Mouse (Mus musculus) liver, embryonic 16.5 days (tissue): Measurements from ENCODE around the gene Enpep. TPM values are rescaled to one million over a fixed set of nuclear protein-coding genes. Genes with fewer than 3 reads are reported as not detected.

ENCODE experiments used
- ATAC-seq: fragments of 200-750 bp; cut with Nextera tagmentation; 2 replicates; pipeline ENCODE4 v1.8.0; 2017; ENCODE audit warnings: low read depth, mild to moderate bottlenecking, moderate number of reproducible peaks, moderate library complexity
- H3K27ac ChIP-seq: fragments of 300-500 bp; sonication (generic); 2 replicates; pipeline ENCODE4 v1.5.1; 2014; ENCODE audit warnings: mild to moderate bottlenecking, low read length
- H3K27me3 ChIP-seq: fragments of 300-500 bp; sonication (generic); 2 replicates; pipeline ENCODE4 v1.6.1; 2014; ENCODE audit warnings: low read depth, low read length, mixed read lengths; ENCODE audit not compliant: control insufficient read depth, insufficient read depth
- H3K36me3 ChIP-seq: fragments of 300-500 bp; sonication (generic); 2 replicates; pipeline ENCODE4 v1.6.1; 2014; ENCODE audit warnings: mild to moderate bottlenecking; ENCODE audit not compliant: control insufficient read depth, insufficient read depth
- H3K4me1 ChIP-seq: fragments of 300-500 bp; sonication (generic); 2 replicates; pipeline ENCODE4 v1.6.1; 2014; ENCODE audit warnings: low read depth, low read length, mixed read lengths; ENCODE audit not compliant: control insufficient read depth
- H3K4me2 ChIP-seq: fragments of 300-500 bp; sonication (generic); 2 replicates; pipeline ENCODE4 v1.6.1; 2014; ENCODE audit warnings: low read depth, low read length, mixed read lengths
- H3K4me3 ChIP-seq: fragments of 300-500 bp; sonication (generic); 2 replicates; pipeline ENCODE4 v1.5.1; 2014; ENCODE audit warnings: low read depth, mild to moderate bottlenecking, low read length
- H3K9ac ChIP-seq: fragments of 300-500 bp; sonication (generic); 2 replicates; pipeline ENCODE4 v1.6.1; 2014; ENCODE audit warnings: low read depth, low read length
- H3K9me3 ChIP-seq: fragments of 300-500 bp; sonication (generic); replicated peaks from 2 replicates; pipeline ENCODE4 v1.6.1; 2016; ENCODE audit warnings: low read length; ENCODE audit not compliant: control insufficient read depth
- WGBS: fragments of 180-500 bp; shearing (Covaris S2); extraction: QIAGEN DNeasy Blood & Tissue Kit; methylation state at CpG from one replicate; pipeline ENCODE4 v1.1.7; 2014; ENCODE audit not compliant: insufficient replicate concordance; 5-methylcytosine and 5-hydroxymethylcytosine counted together
- polyA plus RNA-seq: library from polyadenylated mRNA; unstranded; fragments of >200 nt; fragmentation: Nextera tagmentation; extraction: Ambion mirVana; gene quantifications from 2 replicates; pipeline ENCODE4 v1.2.1, GENCODE M21; 2015

The Enpep gene
- polyA plus RNA-seq, 1 experiment from 2014 or later = 6.8 TPM

DNA sequence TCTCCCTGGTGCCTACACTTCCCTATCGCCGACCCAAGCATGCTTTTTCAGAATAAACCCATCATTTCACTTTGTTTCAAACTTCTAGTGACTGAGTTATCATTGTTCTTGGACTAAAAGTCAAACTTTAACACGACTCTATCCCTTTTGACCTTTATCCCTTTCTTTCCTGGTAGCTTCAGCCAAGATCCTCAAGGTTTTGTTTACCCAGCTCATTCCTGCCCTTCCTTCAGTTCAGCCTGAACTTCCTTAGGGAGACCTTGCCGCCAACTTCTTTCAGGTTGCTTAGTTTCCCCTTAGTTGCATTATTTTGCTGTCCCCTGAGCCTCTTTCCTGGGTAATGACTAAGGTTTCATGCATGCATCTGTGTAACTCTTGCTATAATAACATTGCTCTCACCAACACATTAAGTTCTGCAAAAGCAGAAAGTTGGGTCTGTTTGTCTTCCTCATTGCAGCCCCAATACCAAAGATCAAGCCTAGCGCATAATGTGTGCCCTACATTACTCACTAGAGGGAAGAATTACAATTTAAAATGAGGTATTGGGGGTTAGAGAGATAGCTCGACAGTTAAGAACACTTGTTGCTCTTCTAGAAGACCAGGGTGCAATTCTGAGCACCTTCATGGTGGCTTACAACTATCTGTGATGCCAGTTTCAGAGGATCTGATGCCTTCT lies 59.2 kb downstream of the Enpep start:
- H3K9me3 ChIP-seq = no peaks in the 10 kb centered on the region
- no peak for ATAC-seq
- H3K4me3 ChIP-seq = no peak overlapping the region
- H3K9ac ChIP-seq = no peak overlapping the region
- H3K27me3 ChIP-seq = no peaks in the 10 kb centered on the region
- H3K4me2 ChIP-seq = no peak overlapping the region
- H3K36me3 ChIP-seq = no peaks in the 10 kb centered on the region
- H3K27ac ChIP-seq = no peak overlapping the region
- H3K4me1 ChIP-seq = no peaks in the 10 kb centered on the region
- WGBS = 48% methylated on average over 6 of the region's 6 CpGs

DNA sequence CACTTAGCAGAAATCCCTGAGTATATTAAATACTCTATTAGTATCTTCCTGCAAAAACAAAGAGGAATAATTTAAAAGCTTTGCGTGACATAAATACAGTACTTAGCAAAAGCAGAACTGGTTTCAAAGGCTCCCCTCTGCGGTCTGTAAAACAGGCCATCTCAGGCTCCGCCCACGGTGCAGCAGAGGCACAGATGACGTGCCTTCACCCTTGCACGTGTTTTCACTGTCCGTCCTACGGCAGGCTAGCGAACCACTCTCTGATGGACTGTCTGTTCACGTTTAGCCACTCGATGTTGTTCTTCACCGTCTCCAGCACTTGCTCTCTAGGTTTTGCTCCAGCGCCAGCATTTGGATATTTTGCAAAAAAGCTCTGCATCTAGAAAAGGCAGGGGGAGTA lies 62.5 kb downstream of the Enpep start:
- H3K4me3 ChIP-seq = no peak overlapping the region
- H3K4me2 ChIP-seq = 0 out of 2 replicates have a peak overlapping the region, but pooled peaks have one; percentile 24
- no peak overlapping the region for H3K27ac ChIP-seq
- H3K9me3 ChIP-seq = no peaks in the 10 kb centered on the region
- 22% methylated on average over 13 of the region's 13 CpGs for WGBS
- H3K27me3 ChIP-seq = no peaks in the 10 kb centered on the region
- H3K4me1 ChIP-seq = no peaks in the 10 kb centered on the region
- H3K9ac ChIP-seq = no peak overlapping the region
- no peaks in the 10 kb centered on the region for H3K36me3 ChIP-seq
- no peak for ATAC-seq

DNA sequence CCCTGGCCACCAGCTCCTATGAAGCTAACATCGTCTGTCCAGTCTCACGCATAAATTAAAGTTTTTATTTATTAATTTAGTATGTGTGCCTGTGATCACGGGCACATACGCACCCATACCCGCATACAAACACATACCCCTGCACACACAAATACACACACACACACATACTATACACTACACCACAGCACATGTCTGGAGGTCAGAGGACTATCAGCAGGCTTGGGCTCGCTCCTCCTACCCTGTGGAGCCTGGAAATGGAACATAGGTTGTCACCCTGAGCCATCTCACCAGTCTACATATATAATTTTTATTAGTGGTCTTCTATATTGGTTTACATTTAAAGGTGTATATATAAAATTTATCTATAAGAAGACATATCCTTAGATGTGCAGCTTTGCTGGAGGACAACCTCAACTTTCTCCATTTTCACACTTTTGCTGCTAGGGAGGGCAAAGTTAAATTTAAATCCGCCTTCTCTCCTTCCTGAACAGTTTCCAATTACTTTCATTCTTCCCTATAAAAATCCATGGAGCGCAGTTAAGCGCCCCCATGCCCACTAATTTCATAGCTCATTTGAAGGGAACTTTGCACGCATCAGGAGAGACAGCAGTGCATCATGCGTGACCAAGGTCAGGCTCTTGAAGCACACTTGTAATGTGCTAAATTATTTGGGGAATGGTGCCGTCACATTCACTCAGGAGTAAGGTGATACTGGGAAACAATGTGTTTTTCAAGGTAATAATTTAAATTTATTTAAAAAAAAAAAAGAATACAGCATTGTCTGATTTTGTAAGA lies 63.4 kb downstream of the Enpep start:
- Histone ChIP-seq H3K27ac (no peak overlapping the region), H3K9me3 (no peaks in the 10 kb centered on the region), H3K36me3 (no peaks in the 10 kb centered on the region), H3K4me2 (no peak overlapping the region), H3K4me1 (no peaks in the 10 kb centered on the region), H3K4me3 (no peak overlapping the region), H3K27me3 (no peaks in the 10 kb centered on the region), H3K9ac (no peak overlapping the region)
- WGBS = 71% methylated on average over 12 of the region's 12 CpGs
- no peak for ATAC-seq

- Histone ChIP-seq H3K9me3 (no peaks in the 10 kb centered on the region), H3K27me3 (no peaks in the 10 kb centered on the region), H3K36me3 (no peaks in the 10 kb centered on the region), H3K4me1 (no peaks in the 10 kb centered on the region), H3K27ac (no peak overlapping the region), H3K4me3 (no peak overlapping the region), H3K4me2 (no peak overlapping the region), H3K9ac (no peak overlapping the region)
- ATAC-seq = no peak
- 74% methylated on average over 5 of the region's 5 CpGs for WGBS
These were observed 74.0 kb downstream of the Enpep start for GRCm38 (mm10) chr3:129258497-129258896.

DNA sequence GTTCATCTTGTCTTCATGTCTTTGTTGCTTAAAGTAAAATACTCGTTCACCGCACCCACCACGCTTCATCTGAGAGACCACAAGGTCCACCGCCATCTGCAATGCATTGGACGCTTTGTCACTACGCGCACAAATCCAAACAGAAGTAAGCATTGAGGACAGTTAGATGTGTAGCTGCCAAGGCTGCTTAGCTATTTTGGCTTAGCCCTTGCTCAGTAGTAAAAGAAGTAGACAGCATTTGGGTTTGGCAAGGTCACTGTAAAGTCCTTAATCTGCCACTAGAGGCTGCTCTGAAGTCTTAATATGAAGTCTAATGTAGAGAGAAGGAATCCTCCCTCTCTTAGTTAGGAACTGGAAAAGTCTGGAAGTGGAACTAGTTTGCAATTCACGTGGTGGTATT lies 75.8 kb downstream of the Enpep start:
- no peaks in the 10 kb centered on the region for H3K36me3 ChIP-seq
- 0 out of 2 replicates have a peak overlapping the region, but pooled peaks have one; percentile 19 for H3K4me2 ChIP-seq
- no peak overlapping the region for H3K9ac ChIP-seq
- no peaks in the 10 kb centered on the region for H3K9me3 ChIP-seq
- no peaks in the 10 kb centered on the region for H3K4me1 ChIP-seq
- no peak for ATAC-seq
- H3K4me3 ChIP-seq = no peak overlapping the region
- WGBS = 61% methylated on average over 8 of the region's 8 CpGs
- no peak overlapping the region for H3K27ac ChIP-seq
- no peaks in the 10 kb centered on the region for H3K27me3 ChIP-seq

GRCm38 (mm10) chr3:129256283-129256682 lies 76.2 kb downstream of the Enpep start:
- no peaks in the 10 kb centered on the region for H3K9me3 ChIP-seq
- H3K4me1 ChIP-seq = no peaks in the 10 kb centered on the region
- ATAC-seq = no peak
- no peaks in the 10 kb centered on the region for H3K36me3 ChIP-seq
- no peak overlapping the region for H3K9ac ChIP-seq
- no peaks in the 10 kb centered on the region for H3K27me3 ChIP-seq
- H3K4me3 ChIP-seq = no peak overlapping the region
- no peak overlapping the region for H3K27ac ChIP-seq
- H3K4me2 ChIP-seq = 0 out of 2 replicates have a peak overlapping the region, but pooled peaks have one; percentile 19
- 41% methylated on average over 19 of the region's 19 CpGs for WGBS

- H3K27me3 ChIP-seq = no peaks in the 10 kb centered on the region
- H3K27ac ChIP-seq = no peak overlapping the region
- no peak overlapping the region for H3K4me2 ChIP-seq
- H3K4me1 ChIP-seq = no peaks in the 10 kb centered on the region
- H3K9ac ChIP-seq = no peak overlapping the region
- no peak overlapping the region for H3K4me3 ChIP-seq
- H3K9me3 ChIP-seq = no peaks in the 10 kb centered on the region
- H3K36me3 ChIP-seq = no peaks in the 10 kb centered on the region
- no peak for ATAC-seq
- 45% methylated on average over 10 of the region's 10 CpGs for WGBS
These were observed 78.3 kb downstream of the Enpep start for GRCm38 (mm10) chr3:129254246-129254645.

GRCm38 (mm10) chr3:129250997-129251396 lies 81.5 kb downstream of the Enpep start:
- no peaks in the 10 kb centered on the region for H3K27me3 ChIP-seq
- H3K9me3 ChIP-seq = no peaks in the 10 kb centered on the region
- no peaks in the 10 kb centered on the region for H3K36me3 ChIP-seq
- no peak overlapping the region for H3K27ac ChIP-seq
- H3K4me2 ChIP-seq = no peak overlapping the region
- H3K4me3 ChIP-seq = no peak overlapping the region
- H3K4me1 ChIP-seq = no peaks in the 10 kb centered on the region
- ATAC-seq = no peak
- 60% methylated on average over 9 of the region's 9 CpGs for WGBS
- H3K9ac ChIP-seq = no peak overlapping the region

DNA sequence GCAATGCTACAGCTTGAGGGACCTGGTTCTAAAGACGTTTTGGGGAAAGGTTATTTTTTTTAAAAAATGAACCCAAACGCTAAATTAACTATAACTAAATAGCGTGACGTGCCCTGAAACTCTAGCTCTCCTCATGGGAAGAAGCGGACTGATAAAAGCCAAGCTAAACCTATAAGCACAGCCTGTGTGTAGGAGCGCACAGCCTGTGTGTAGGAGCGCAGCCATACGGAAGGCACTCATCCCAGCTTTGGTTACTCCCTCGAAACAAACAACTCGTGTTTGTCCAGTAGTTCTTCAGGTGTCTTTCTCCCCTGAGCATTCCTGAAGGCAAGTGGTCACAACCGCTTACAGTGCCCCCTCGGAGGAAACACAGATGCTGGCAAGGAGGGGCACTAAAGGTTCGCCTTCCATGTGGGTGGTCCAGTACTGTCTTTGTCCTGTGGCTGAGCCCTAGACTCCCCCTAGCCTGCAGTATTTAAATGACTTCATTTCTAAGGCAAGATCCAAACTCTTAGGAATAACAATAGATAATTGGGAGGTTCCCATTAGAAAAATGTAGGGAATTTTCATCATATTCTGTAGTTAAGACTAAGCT lies 93.8 kb downstream of the Enpep start:
- 42% methylated on average over 13 of the region's 13 CpGs for WGBS
- no peak overlapping the region for H3K27ac ChIP-seq
- H3K4me3 ChIP-seq = no peak overlapping the region
- no peak overlapping the region for H3K4me2 ChIP-seq
- H3K27me3 ChIP-seq = no peaks in the 10 kb centered on the region
- no peaks in the 10 kb centered on the region for H3K4me1 ChIP-seq
- no peak for ATAC-seq
- no peaks in the 10 kb centered on the region for H3K9me3 ChIP-seq
- no peak overlapping the region for H3K9ac ChIP-seq
- H3K36me3 ChIP-seq = no peaks in the 10 kb centered on the region
